Comparison of ENCODE assay signal across 8 mouse cellular contexts in genomic region chr16:52453971-52454514, GRCm38 (mm10). TPM values are rescaled to one million over a fixed set of nuclear protein-coding genes. Genes with fewer than 3 reads are reported as not detected.
DNase-seq lines count a peak whose midpoint lies in the region; ATAC-seq and TF ChIP-seq lines count a peak whose summit lies in the region.

Alcam (minus strand) TSS chr16:52454074.

- ATAC-seq in forebrain, embryonic 13.5 days, result no peak
- ATAC-seq in hindbrain, embryonic 11.5 days (ENCODE audit: low FRiP score), result no peak

- no peaks in the 10 kb centered on the region for H3K4me1 ChIP-seq in ES-Bruce4 (ENCODE audit: control insufficient read depth, insufficient read depth, low read length)
- H3K4me1 ChIP-seq in forebrain, embryonic 13.5 days, result peaks cover 38% of the 10 kb centered on the region
- peaks cover 2% of the 10 kb centered on the region; the same call in 1 of the 2 replicates for H3K4me1 ChIP-seq in hindbrain, embryonic 11.5 days (replicated peaks; ENCODE audit: control insufficient read depth, insufficient read depth, low read length)

- no peak for TF ChIP-seq CTCF in ES-Bruce4 (IDR thresholded peaks at IDR 0.05; ENCODE audit: low read depth, low read length)

- no peaks in the 10 kb centered on the region; the same call in none of the 2 replicates for H3K27me3 ChIP-seq in ES-Bruce4 (ENCODE audit: control insufficient read depth, insufficient read depth, low read length, poor library complexity, severe bottlenecking)
- no peaks in the 10 kb centered on the region for H3K27me3 ChIP-seq in forebrain, embryonic 13.5 days
- peaks cover 6% of the 10 kb centered on the region; the same call in 1 of the 2 replicates for H3K27me3 ChIP-seq in hindbrain, embryonic 11.5 days (ENCODE audit: control insufficient read depth, insufficient read depth, low read length)

- peak in 1 of 2 experiments; percentile 7 for DNase-seq in adrenal gland, postnatal 4 days (ENCODE audit: low spot score in 2 of 2)
- DNase-seq in hindbrain, embryonic 11.5 days (ENCODE audit: low spot score), result peak; percentile 63
- peak; percentile 36 to 46 for DNase-seq in layer of hippocampus, postnatal 25 days (ENCODE audit: extremely low spot score in 1 of 2, low spot score in 1 of 2)
- peak; percentile 57 for DNase-seq in lung, postnatal 36 days
- DNase-seq in retina, embryonic 14.5 days (ENCODE audit: low spot score), result peak; percentile 59
- no peak for DNase-seq in c-Kit-positive CD71-positive TER-119-positive erythroid progenitor cells, embryonic 14.5 days (ENCODE audit: low spot score)

- no peak within 1 kb of the TSS for H3K9ac ChIP-seq in ES-Bruce4 (ENCODE audit: low read depth, poor library complexity, severe bottlenecking)
- peak within 1 kb of the TSS; percentile 66 for H3K9ac ChIP-seq in forebrain, embryonic 13.5 days
- H3K9ac ChIP-seq in hindbrain, embryonic 11.5 days (ENCODE audit: low read depth, low read length), result no peak within 1 kb of the TSS; the same call in 1 of the 2 replicates

- WGBS in forebrain, embryonic 13.5 days, result under 1% methylated on average over 14 of the region's 14 CpGs
- 5% methylated on average over 14 of the region's 14 CpGs for WGBS in hindbrain, embryonic 11.5 days

- no peak for TF ChIP-seq EP300 in ES-Bruce4 (IDR thresholded peaks at IDR 0.05; ENCODE audit: insufficient read depth, low read depth, low read length)

- H3K36me3 ChIP-seq in ES-Bruce4 (ENCODE audit: control insufficient read depth, insufficient read depth, low read length, poor library complexity, severe bottlenecking), result no peaks in the 10 kb centered on the region
- no peaks in the 10 kb centered on the region for H3K36me3 ChIP-seq in forebrain, embryonic 13.5 days (ENCODE audit: poor library complexity, severe bottlenecking)
- H3K36me3 ChIP-seq in hindbrain, embryonic 11.5 days (ENCODE audit: control insufficient read depth, insufficient read depth, low read length), result no peaks in the 10 kb centered on the region

- H3K4me2 ChIP-seq in forebrain, embryonic 13.5 days, result peak within 1 kb of the TSS; percentile 82
- H3K4me2 ChIP-seq in hindbrain, embryonic 11.5 days (replicated peaks; ENCODE audit: low read depth, low read length), result peak within 1 kb of the TSS; percentile 61

- no peaks in the 10 kb centered on the region for H3K9me3 ChIP-seq in ES-Bruce4 (replicated peaks; ENCODE audit: control insufficient read depth, insufficient read depth, low read length, poor library complexity, severe bottlenecking)
- no peaks in the 10 kb centered on the region for H3K9me3 ChIP-seq in forebrain, embryonic 13.5 days (replicated peaks)
- no peaks in the 10 kb centered on the region for H3K9me3 ChIP-seq in hindbrain, embryonic 11.5 days (ENCODE audit: control insufficient read depth, low read length)

- peak within 1 kb of the TSS; percentile 87 for H3K4me3 ChIP-seq in ES-Bruce4 (ENCODE audit: low read depth, low read length)
- peak within 1 kb of the TSS; percentile 55 for H3K4me3 ChIP-seq in forebrain, embryonic 13.5 days
- peak within 1 kb of the TSS; percentile 43 for H3K4me3 ChIP-seq in hindbrain, embryonic 11.5 days (ENCODE audit: low read depth, low read length)

- TF ChIP-seq POLR2A in ES-Bruce4 (IDR thresholded peaks at IDR 0.05; ENCODE audit: insufficient read depth, low read length), result no peak

- no peak within 1 kb of the TSS for H3K27ac ChIP-seq in ES-Bruce4 (ENCODE audit: insufficient read depth, low read length)
- H3K27ac ChIP-seq in forebrain, embryonic 13.5 days, result peak within 1 kb of the TSS; percentile 4; the same call in 1 of the 2 replicates
- H3K27ac ChIP-seq in hindbrain, embryonic 11.5 days (ENCODE audit: low read depth, low read length), result no peak within 1 kb of the TSS

RNA-seq across cellular contexts. Expression of gene Alcam, which starts in this region (rescaled TPM):
- 1.3 and 3.0 TPM in 2 replicates for polyA plus RNA-seq in ES-Bruce4 (2011; ENCODE audit: insufficient read depth, insufficient read length, low read depth, missing spikeins)
- 100 to 1,000 TPM; 103 to 129 TPM for total RNA-seq in adrenal gland, postnatal 4 days (2021)
- 15.2 and 16.1 TPM in 2 replicates for polyA plus RNA-seq in forebrain, embryonic 13.5 days (2015; fragmentation: Nextera tagmentation; extraction: Ambion mirVana)
- 57.6 and 84.9 TPM in 2 replicates for polyA plus RNA-seq in hindbrain, embryonic 11.5 days (2014; fragmentation: Nextera tagmentation; extraction: Ambion mirVana)
- 100 to 1,000 TPM; 107 to 113 TPM for total RNA-seq in layer of hippocampus, postnatal 25 days (2021)
